Mouse (Mus musculus) forebrain, embryonic 16.5 days (tissue): ENCODE data around the gene Ccdc69. TPM values are rescaled to one million over a fixed set of nuclear protein-coding genes. Genes with fewer than 3 reads are reported as not detected.

Experiments
- ATAC-seq: fragments of 200-750 bp; cut with Nextera tagmentation; 2 replicates; pipeline ENCODE4 v1.8.0; 2017; ENCODE audit warnings: mild to moderate bottlenecking, moderate library complexity
- H3K27ac ChIP-seq: fragments of 300-500 bp; sonication (generic); 2 replicates; pipeline ENCODE4 v1.5.1; 2014; ENCODE audit warnings: low read length, control low read depth
- H3K27me3 ChIP-seq: fragments of 300-500 bp; sonication (generic); replicated peaks from 2 replicates; pipeline ENCODE4 v1.6.1; 2014; ENCODE audit warnings: low read length; ENCODE audit not compliant: control insufficient read depth, insufficient read depth
- H3K36me3 ChIP-seq: fragments of 300-500 bp; sonication (generic); 2 replicates; pipeline ENCODE4 v1.6.1; 2014; ENCODE audit not compliant: control insufficient read depth, insufficient read depth
- H3K4me1 ChIP-seq: fragments of 300-500 bp; sonication (generic); replicated peaks from 2 replicates; pipeline ENCODE4 v1.6.1; 2014; ENCODE audit warnings: low read length; ENCODE audit not compliant: control insufficient read depth, insufficient read depth
- H3K4me2 ChIP-seq: fragments of 300-500 bp; sonication (generic); 2 replicates; pipeline ENCODE4 v1.6.1; 2014; ENCODE audit warnings: mild to moderate bottlenecking, low read length, control low read depth
- H3K4me3 ChIP-seq: fragments of 300-500 bp; sonication (generic); replicated peaks from 2 replicates; pipeline ENCODE4 v1.5.1; 2014; ENCODE audit warnings: mild to moderate bottlenecking, low read length, control low read depth
- H3K9ac ChIP-seq: fragments of 300-500 bp; sonication (generic); replicated peaks from 2 replicates; pipeline ENCODE4 v1.6.1; 2014; ENCODE audit warnings: low read depth, low read length, control low read depth
- H3K9me3 ChIP-seq: fragments of 300-500 bp; sonication (generic); 2 replicates; pipeline ENCODE4 v1.6.1; 2016; ENCODE audit warnings: low read length; ENCODE audit not compliant: control insufficient read depth
- WGBS: fragments of 180-500 bp; shearing (Covaris S2); extraction: QIAGEN DNeasy Blood & Tissue Kit; methylation state at CpG from one replicate; pipeline ENCODE4 v1.1.7; 2014; 5-methylcytosine and 5-hydroxymethylcytosine counted together
- polyA plus RNA-seq: library from polyadenylated mRNA; unstranded; fragments of >200 nt; fragmentation: Nextera tagmentation; extraction: Ambion mirVana; gene quantifications from 2 replicates; pipeline ENCODE4 v1.2.1, GENCODE M21; 2015

The Ccdc69 gene
- polyA plus RNA-seq, 1 experiment from 2014 or later, result 0.29 TPM

GRCm38 (mm10) chr11:55113209-55113860 lies 35.4 kb upstream of the Ccdc69 start:
- no peak for ATAC-seq
- no peak overlapping the region for H3K4me3 ChIP-seq
- H3K27ac ChIP-seq, result no peak overlapping the region
- H3K4me2 ChIP-seq, result no peak overlapping the region
- H3K4me1 ChIP-seq, result no peaks in the 10 kb centered on the region
- H3K9me3 ChIP-seq, result no peaks in the 10 kb centered on the region
- no peaks in the 10 kb centered on the region for H3K27me3 ChIP-seq
- WGBS, result 74% methylated on average over 7 of the region's 7 CpGs
- H3K36me3 ChIP-seq, result no peaks in the 10 kb centered on the region
- H3K9ac ChIP-seq, result no peak overlapping the region

GRCm38 (mm10) chr11:55110566-55111169 lies 32.7 kb upstream of the Ccdc69 start:
- Histone ChIP-seq H3K4me2 (no peak overlapping the region), H3K27me3 (no peaks in the 10 kb centered on the region), H3K36me3 (no peaks in the 10 kb centered on the region), H3K4me3 (no peak overlapping the region), H3K4me1 (no peaks in the 10 kb centered on the region), H3K9ac (no peak overlapping the region), H3K9me3 (no peaks in the 10 kb centered on the region), H3K27ac (no peak overlapping the region)
- 79% methylated on average over 7 of the region's 7 CpGs for WGBS
- ATAC-seq, result no peak

GRCm38 (mm10) chr11:55109521-55110300 lies 31.8 kb upstream of the Ccdc69 start:
- no peak for ATAC-seq
- no peak overlapping the region for H3K4me2 ChIP-seq
- WGBS, result 95% methylated on average over 7 of the region's 7 CpGs
- H3K9ac ChIP-seq, result no peak overlapping the region
- no peak overlapping the region for H3K27ac ChIP-seq
- H3K27me3 ChIP-seq, result no peaks in the 10 kb centered on the region
- H3K36me3 ChIP-seq, result no peaks in the 10 kb centered on the region
- H3K9me3 ChIP-seq, result no peaks in the 10 kb centered on the region
- no peaks in the 10 kb centered on the region for H3K4me1 ChIP-seq
- no peak overlapping the region for H3K4me3 ChIP-seq

- no peak overlapping the region for H3K4me3 ChIP-seq
- no peak overlapping the region for H3K4me2 ChIP-seq
- no peak overlapping the region for H3K27ac ChIP-seq
- H3K9ac ChIP-seq, result no peak overlapping the region
- H3K4me1 ChIP-seq, result no peaks in the 10 kb centered on the region
- no peaks in the 10 kb centered on the region for H3K36me3 ChIP-seq
- no peaks in the 10 kb centered on the region for H3K9me3 ChIP-seq
- WGBS, result 93% methylated on average over 1 of the region's 1 CpGs
- ATAC-seq, result no peak
- no peaks in the 10 kb centered on the region for H3K27me3 ChIP-seq
These were observed 28.7 kb upstream of the Ccdc69 start for GRCm38 (mm10) chr11:55106636-55107035.

- no peaks in the 10 kb centered on the region for H3K36me3 ChIP-seq
- no peaks in the 10 kb centered on the region for H3K9me3 ChIP-seq
- no peaks in the 10 kb centered on the region for H3K4me1 ChIP-seq
- H3K27me3 ChIP-seq, result no peaks in the 10 kb centered on the region
- H3K4me2 ChIP-seq, result no peak overlapping the region
- H3K9ac ChIP-seq, result no peak overlapping the region
- H3K4me3 ChIP-seq, result no peak overlapping the region
- ATAC-seq, result no peak
- 86% methylated on average over 4 of the region's 4 CpGs for WGBS
- H3K27ac ChIP-seq, result no peak overlapping the region
These were observed 27.5 kb upstream of the Ccdc69 start for GRCm38 (mm10) chr11:55105389-55105788.

- Histone ChIP-seq H3K9me3 (no peaks in the 10 kb centered on the region), H3K4me1 (peaks cover 11% of the 10 kb centered on the region), H3K27me3 (no peaks in the 10 kb centered on the region), H3K4me3 (no peak overlapping the region), H3K4me2 (no peak overlapping the region), H3K36me3 (no peaks in the 10 kb centered on the region), H3K27ac (no peak overlapping the region), H3K9ac (no peak overlapping the region)
- WGBS, result 72% methylated on average over 3 of the region's 3 CpGs
- ATAC-seq, result no peak
These were observed 25.3 kb upstream of the Ccdc69 start for GRCm38 (mm10) chr11:55103229-55103628.

- H3K4me2 ChIP-seq, result no peak overlapping the region
- WGBS, result 92% methylated on average over 3 of the region's 3 CpGs
- H3K4me3 ChIP-seq, result no peak overlapping the region
- ATAC-seq, result no peak
- no peak overlapping the region for H3K9ac ChIP-seq
- no peaks in the 10 kb centered on the region for H3K9me3 ChIP-seq
- H3K4me1 ChIP-seq, result peaks cover 14% of the 10 kb centered on the region
- H3K27me3 ChIP-seq, result no peaks in the 10 kb centered on the region
- H3K27ac ChIP-seq, result no peak overlapping the region
- no peaks in the 10 kb centered on the region for H3K36me3 ChIP-seq
These were observed 24.1 kb upstream of the Ccdc69 start for GRCm38 (mm10) chr11:55102015-55102414.

GRCm38 (mm10) chr11:55099868-55100267 lies 21.9 kb upstream of the Ccdc69 start:
- H3K4me1 ChIP-seq, result peaks cover 14% of the 10 kb centered on the region
- 27% methylated on average over 4 of the region's 4 CpGs for WGBS
- no peak overlapping the region for H3K9ac ChIP-seq
- H3K27me3 ChIP-seq, result no peaks in the 10 kb centered on the region
- no peak overlapping the region for H3K27ac ChIP-seq
- ATAC-seq, result no peak
- no peaks in the 10 kb centered on the region for H3K36me3 ChIP-seq
- no peaks in the 10 kb centered on the region for H3K9me3 ChIP-seq
- H3K4me3 ChIP-seq, result no peak overlapping the region
- no peak overlapping the region for H3K4me2 ChIP-seq

- no peak overlapping the region for H3K9ac ChIP-seq
- no peak overlapping the region for H3K27ac ChIP-seq
- WGBS, result 94% methylated on average over 8 of the region's 8 CpGs
- no peak for ATAC-seq
- peak overlapping the region; percentile 74 for H3K4me2 ChIP-seq
- H3K27me3 ChIP-seq, result no peaks in the 10 kb centered on the region
- no peaks in the 10 kb centered on the region for H3K9me3 ChIP-seq
- no peak overlapping the region for H3K4me3 ChIP-seq
- peaks cover 14% of the 10 kb centered on the region for H3K4me1 ChIP-seq
- no peaks in the 10 kb centered on the region for H3K36me3 ChIP-seq
These were observed 21.3 kb upstream of the Ccdc69 start for GRCm38 (mm10) chr11:55099019-55099771.
